Mouse (Mus musculus) left cerebral cortex, adult 2 months (tissue): ENCODE data around the gene Mgat5. TPM values are rescaled to one million over a fixed set of nuclear protein-coding genes. Genes with fewer than 3 reads are reported as not detected.

Source experiments
- DNase-seq, 2 experiments: peaks; one replicate each; pipeline ENCODE4 v3.0.0; 2021 to 2022; ENCODE audit warnings: low spot score in 2 of 2, mixed read lengths in 1 of 2; ENCODE audit errors: extremely low spot score in 1 of 2
- H3K27ac ChIP-seq: fragments of 200-600 bp; 2 replicates; pipeline ENCODE4 v1.8.1; 2022
- H3K4me3 ChIP-seq: fragments of 200-600 bp; 2 replicates; pipeline ENCODE4 v1.8.1; 2022
- CTCF ChIP-seq: fragments of 200-600 bp; IDR thresholded peaks from 2 replicates; pipeline ENCODE4 v1.8.1; 2022; ENCODE audit warnings: antibody characterized with exemption, mild to moderate bottlenecking, moderate library complexity
- intact Hi-C: fragments of 180-260 bp; cut with DNase I; formaldehyde crosslinking; loops from one replicate; pipeline ENCODE4 v1.15.1; 2025
- long read RNA-seq, 2 experiments: library from polyadenylated mRNA; stranded (forward); transcript quantifications; one replicate each; pipeline ENCODE4 v2.0.0; 2021; ENCODE audit warnings: borderline mapping rate in 2 of 2
- total RNA-seq, 2 experiments: library from RNA; stranded (reverse); gene quantifications; 2 replicates each; pipeline ENCODE4 v1.2.3; 2021

Gene Mgat5
- 10 to 100 TPM; 78.7 to 79.6 TPM for total RNA-seq
- long read RNA-seq, experiment 1, partial matches to known transcripts: 0 of 26 reads
- long read RNA-seq, experiment 1, other reads (novel, unspliced or antisense): 26 of 26 reads
- long read RNA-seq, experiment 2, partial matches to known transcripts: 1 of 14 reads
- long read RNA-seq, experiment 2, other reads (novel, unspliced or antisense): 13 of 14 reads

DNA sequence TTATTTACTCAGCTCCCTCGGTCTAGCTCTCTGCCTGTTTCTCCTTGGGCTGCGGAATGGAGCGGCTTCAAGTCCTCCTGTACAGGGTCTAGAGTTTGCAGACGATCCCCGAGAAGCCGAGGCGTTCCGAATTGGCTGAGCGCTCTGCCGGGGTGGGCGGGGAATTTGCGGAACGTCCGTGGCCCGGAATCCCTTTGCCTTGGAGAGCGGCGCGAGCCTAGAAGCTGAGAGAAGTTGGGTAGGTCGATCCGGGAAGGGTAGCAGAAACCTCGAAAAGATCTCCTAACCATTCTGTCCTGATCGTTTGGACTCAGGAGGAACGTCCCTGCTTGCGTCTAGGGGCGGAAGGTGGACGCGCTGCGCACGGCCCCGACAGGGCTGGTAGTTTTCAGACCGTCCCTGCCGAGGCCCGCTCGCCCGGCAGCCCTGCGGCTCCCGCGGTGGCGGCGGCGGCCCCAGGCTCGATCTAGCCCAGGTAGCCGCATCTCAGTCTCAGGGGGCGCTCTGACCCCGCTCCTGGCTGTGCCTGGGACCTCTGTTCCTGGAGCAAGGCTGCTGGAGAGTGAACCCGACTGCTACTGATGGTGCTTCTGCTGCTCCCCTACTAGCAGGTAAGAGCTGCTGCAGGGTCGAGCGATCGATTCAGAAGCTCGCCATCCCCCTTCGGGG, at the start of gene Mgat5:
Gene Mgat5, plus strand, starts transcription at position 199 of the 669 bp plus-strand sequence.
- Histone ChIP-seq H3K4me3 (peak within 1 kb of the TSS; percentile 98), H3K27ac (peak within 1 kb of the TSS; percentile 97)
- intact Hi-C loops: loop anchor here (2.0 to 5.0 kb wide), 3 partner anchors 37 to 188 kb away; no protein-coding TSS in a partner anchor
- peak; percentile 89 to 90 for DNase-seq
- TF ChIP-seq CTCF: peak; percentile 14

DNA sequence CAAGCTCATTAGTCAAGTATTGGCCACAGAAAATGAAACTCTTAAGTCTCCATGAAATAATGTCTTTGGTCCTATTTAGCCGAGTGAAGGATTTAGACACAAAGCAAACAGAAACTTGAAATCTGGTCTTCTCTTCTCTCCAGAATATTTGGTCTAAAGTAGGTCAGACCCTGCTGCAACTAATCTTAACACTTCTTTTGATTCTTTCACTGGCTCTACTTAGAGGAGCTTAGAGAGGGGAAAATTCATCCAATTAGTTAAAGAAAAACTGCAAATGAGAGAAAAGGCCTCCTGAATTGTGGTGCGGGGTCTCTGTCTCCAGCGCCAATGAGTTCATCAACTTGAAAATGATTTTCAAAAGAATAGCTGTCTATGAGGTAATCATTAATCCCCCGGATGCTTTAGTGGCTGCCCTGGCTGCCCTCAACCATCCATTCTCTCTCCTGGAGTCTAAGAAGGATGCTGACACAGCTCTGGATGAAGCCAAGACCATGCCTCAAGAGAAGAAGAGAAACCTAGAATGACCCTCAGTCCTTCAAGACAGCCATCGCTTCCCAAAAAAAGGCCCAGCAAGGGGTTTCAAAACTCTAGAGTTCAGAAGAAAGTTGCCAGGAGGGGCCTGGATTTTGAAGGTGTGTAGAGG, 44.6 kb upstream of the Mgat5 start:
- TF ChIP-seq CTCF: no peak
- intact Hi-C loops: loop anchor here (10.0 kb wide), 1 partner anchor 125 kb away; no protein-coding TSS in a partner anchor
- no peak for DNase-seq
- Histone ChIP-seq H3K27ac (no peak overlapping the region), H3K4me3 (no peak overlapping the region)

DNA sequence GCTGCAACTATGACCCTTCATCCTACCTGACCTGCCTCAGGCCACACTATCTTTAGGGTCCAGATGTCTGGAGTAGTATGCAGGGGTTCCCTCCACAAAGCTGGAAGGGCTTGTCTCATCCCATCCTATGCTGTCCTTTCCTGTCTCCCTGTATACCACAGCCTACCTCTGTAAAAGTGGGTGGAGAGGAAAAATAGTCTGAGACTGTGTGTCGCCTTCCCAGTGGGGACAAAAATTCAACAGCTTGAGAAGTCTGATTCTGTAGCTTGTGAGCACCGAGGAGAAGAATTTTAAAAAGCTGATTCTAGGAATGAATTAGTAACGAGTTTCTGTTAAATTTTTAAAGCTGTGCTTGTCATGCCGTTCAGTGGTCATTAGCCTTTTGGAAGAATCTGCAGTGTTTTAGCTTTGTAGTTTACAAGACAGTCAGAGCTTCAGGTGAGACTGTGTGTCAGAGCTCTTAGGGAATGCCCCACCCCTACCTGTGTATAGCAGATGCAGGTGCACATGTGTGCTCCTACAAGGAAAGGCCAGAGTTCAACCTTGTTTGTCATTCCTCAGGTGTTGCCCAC, 40.1 kb upstream of the Mgat5 start:
- no peak for DNase-seq
- no peak overlapping the region for H3K4me3 ChIP-seq
- TF ChIP-seq CTCF: no peak
- intact Hi-C loops: loop anchor here (10.0 kb wide), 1 partner anchor 130 kb away; no protein-coding TSS in a partner anchor
- peak overlapping the region; percentile 34; the same call in 1 of the 2 replicates for H3K27ac ChIP-seq

DNA sequence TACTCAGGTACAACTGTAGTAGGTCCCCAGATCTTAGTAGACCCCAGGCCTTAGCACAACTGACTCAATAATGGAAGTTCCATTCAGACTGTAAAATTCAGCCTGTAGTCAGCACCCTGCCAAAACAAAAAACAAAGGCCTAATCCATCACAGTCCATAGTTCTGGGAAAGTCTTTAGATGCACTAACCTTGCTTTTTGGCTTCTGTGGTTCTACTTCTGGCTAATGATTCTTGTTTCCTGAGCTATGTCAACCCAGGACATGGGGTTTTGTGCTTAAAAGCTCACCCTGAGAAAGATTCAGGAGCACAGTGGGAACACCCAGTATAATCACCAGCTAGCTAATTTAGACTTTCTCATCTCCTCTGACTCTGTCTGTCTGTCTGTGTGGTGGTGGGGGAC, 38.3 kb upstream of the Mgat5 start:
- intact Hi-C loops: loop anchor here (10.0 kb wide), 1 partner anchor 132 kb away; no protein-coding TSS in a partner anchor
- no peak overlapping the region for H3K27ac ChIP-seq
- TF ChIP-seq CTCF: no peak
- DNase-seq: no peak
- no peak overlapping the region for H3K4me3 ChIP-seq

DNA sequence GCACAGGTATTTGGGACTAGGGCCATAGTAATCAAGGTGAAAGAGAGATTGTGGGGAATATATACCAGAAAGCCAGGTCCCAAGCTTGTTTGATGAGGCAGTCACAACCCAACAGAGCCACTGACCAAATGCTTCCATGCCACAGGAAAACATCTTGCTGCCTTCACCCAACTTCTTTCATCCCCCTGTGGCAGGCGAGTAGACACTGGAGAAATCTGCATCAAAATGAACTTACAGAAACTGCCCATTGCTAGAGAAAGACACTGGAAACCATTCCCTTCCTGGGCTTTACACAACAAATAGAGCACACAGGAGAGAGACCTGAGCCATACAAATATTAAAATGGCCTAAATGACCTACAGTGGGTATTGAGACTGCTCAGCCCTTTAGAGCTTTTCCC, 37.2 kb upstream of the Mgat5 start:
- no peak overlapping the region for H3K27ac ChIP-seq
- TF ChIP-seq CTCF: no peak
- intact Hi-C loops: loop anchor here (10.0 kb wide), 1 partner anchor 133 kb away; no protein-coding TSS in a partner anchor
- H3K4me3 ChIP-seq: no peak overlapping the region
- no peak for DNase-seq

DNA sequence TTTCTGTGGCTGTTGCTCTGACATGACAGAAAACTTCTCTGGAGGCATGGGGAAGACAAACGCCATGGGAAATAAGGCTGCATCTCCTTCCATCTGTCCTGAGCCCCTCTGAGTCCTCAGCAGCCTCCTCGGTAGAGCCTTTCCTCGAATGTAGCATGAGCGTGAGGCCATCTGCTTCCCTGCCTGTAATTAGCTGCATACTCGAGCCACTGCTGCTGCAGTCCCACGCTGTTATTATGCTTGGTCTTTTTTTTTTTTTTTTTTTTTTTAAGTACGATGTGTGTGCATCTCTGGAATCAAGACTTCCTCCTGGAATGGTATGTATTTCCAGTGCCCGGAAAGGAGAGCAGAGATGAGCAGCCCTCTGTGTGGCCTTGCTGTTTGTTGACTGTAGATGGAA, 36.6 kb upstream of the Mgat5 start:
- no peak for TF ChIP-seq CTCF
- intact Hi-C loops: loop anchor here (10.0 kb wide), 1 partner anchor 133 kb away; no protein-coding TSS in a partner anchor
- Histone ChIP-seq H3K27ac (no peak overlapping the region), H3K4me3 (no peak overlapping the region)
- no peak for DNase-seq

DNA sequence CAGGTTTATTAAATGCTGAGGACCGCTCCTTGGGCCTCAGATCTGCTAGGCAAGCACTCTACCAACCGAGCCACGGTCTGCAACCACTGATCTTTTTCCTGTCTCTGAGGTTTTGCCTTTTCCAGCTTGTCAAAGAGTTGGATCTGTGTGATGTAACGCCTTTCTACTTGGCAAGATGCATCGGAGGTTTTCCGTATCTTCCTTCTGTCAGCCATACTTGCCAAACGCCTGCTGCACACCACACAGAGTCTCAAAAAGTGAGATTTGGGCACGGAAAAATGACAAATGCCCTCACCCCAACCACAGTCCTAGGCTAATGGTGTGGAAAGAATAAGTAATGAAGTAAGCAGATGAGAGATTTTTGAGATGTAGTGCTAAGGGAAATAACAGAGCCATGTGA, 35.3 kb upstream of the Mgat5 start:
- Histone ChIP-seq H3K4me3 (no peak overlapping the region), H3K27ac (no peak overlapping the region)
- intact Hi-C loops: loop anchor here (10.0 kb wide), 1 partner anchor 135 kb away; no protein-coding TSS in a partner anchor
- TF ChIP-seq CTCF: no peak
- DNase-seq: no peak

DNA sequence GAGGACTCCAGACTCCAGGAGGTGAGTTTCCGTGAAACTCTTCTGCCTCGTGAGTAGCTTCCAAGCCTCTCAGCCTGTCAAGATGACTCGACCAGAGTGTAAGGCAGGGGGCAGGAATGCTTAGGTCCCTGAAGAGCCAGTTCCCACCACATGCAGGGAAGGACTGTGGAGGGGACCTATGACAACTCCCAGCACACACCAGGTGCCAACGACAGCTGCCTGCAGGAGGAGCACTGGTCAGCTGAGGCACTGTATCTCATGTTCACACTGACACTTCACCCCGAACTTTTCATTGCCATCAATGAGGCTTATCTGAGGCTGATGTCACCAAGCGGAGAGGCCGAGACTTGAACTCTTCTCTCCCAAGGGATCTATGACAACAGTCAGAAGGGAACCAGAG, 33.5 kb upstream of the Mgat5 start:
- intact Hi-C loops: no loop called here
- no peak overlapping the region for H3K4me3 ChIP-seq
- TF ChIP-seq CTCF: no peak
- no peak for DNase-seq
- no peak overlapping the region for H3K27ac ChIP-seq

DNA sequence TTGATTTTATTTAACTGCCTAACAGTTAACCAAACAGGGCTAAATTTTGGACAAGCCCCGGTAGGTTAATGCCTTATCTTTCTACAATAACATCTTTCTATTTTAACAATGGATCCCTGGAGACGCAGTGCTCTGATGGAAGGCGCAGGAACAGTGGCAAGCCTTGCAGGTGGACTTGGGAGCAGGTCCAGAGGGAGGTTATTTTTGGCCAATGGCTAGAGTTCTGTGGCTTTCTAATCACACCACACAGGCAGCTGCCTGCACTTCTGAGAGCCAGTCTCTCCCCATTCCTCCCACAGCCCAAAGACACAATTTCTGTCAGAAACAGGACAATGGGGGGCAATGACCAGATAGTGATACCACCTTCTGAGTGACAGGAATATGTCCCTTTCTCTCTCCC, 31.4 kb upstream of the Mgat5 start:
- intact Hi-C loops: no loop called here
- Histone ChIP-seq H3K27ac (no peak overlapping the region), H3K4me3 (no peak overlapping the region)
- no peak for DNase-seq
- TF ChIP-seq CTCF: no peak

DNA sequence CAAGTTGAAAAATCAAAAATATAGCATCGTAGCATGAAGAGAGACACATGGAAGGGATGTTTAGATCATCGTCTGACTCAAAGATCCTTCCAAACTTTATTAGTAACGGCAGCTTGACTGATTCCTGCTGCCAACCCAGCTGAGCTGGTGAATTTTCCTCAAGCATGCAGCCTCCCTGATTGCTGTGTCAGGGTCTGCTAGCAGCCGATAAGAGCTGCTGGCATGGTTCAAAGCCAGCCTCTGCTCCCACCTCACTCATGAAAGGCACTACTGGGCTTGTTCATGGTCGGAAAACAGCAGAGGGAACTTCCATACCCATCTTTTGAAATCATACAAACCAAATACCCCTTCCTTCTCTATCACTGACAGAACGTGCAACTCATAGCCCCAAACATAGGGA, 12.4 kb upstream of the Mgat5 start:
- no peak for TF ChIP-seq CTCF
- DNase-seq: no peak
- no peak overlapping the region for H3K27ac ChIP-seq
- H3K4me3 ChIP-seq: no peak overlapping the region
- intact Hi-C loops: no loop called here

DNA sequence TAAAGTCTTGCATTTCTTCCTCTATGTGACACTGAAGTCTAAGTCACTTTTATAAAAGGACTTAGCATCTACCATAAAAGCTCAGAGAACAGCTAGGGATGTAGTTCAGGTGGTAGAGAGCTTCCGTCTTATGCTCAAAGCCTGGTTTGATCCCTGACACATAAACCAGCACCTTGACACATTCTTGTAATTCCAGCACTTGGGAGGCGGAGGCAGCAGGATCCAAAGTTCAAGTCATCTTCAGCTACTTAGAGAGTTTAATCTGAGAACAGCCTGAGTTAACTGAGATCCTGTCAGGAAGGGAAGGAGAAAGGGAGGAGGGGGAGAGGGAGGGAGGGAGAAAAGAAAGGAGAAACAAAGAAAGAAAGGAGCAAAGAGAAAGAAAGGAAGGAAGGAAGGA, 5.6 kb upstream of the Mgat5 start:
- intact Hi-C loops: no loop called here

DNA sequence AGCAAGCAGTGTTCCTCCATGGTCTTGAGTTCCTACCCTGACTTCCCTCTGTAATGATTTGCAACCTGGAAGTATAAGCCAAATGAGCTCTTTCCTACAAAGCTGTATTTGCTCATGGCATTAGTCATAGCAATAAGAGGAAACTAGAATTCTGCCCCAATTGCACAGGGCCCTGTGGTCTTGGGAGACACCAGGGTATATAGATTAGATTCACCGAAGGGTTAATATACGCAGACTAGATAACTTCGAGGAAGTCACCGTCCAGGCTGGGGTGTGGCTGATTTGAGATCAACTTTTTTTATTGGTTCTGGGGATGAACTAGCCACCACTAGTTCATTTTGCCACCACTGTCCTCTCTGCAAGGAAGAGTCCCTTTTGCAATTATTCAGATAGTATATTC, 2.5 kb upstream of the Mgat5 start:
- no peak for DNase-seq
- intact Hi-C loops: loop anchor here (1.0 to 2.0 kb wide), 2 partner anchors 257 to 284 kb away; no protein-coding TSS in a partner anchor
- no peak for TF ChIP-seq CTCF
- Histone ChIP-seq H3K27ac (no peak overlapping the region), H3K4me3 (no peak overlapping the region)

More for the DNA sequence above, 5.6 kb upstream of the Mgat5 start:
- DNase-seq: no peak
- TF ChIP-seq CTCF: no peak
- Histone ChIP-seq H3K4me3 (no peak overlapping the region), H3K27ac (no peak overlapping the region)
